Mouse (Mus musculus) left cerebral cortex, postnatal 25 days (tissue): ENCODE measurements around the gene Ssbp2. TPM values are rescaled to one million over a fixed set of nuclear protein-coding genes. Genes with fewer than 3 reads are reported as not detected.

Experiments
- microRNA-seq, 2 experiments: library from miRNA; unstranded; fragments of <30 nt; microRNA quantifications; one replicate each; pipeline ENCODE4 v1.2.0; 2022
- total RNA-seq, 2 experiments: library from RNA; stranded (reverse); gene quantifications; 2 replicates each; pipeline ENCODE4 v1.2.3; 2021

Gene Ssbp2
- total RNA-seq, 2 experiments from 2014 or later, result 139 to 140 TPM

Small RNAs within 50 kb of the gene (microRNA-seq; reads per million reads assigned to microRNA genes)
- 0 reads per million in 2 experiments for gene Gm27656

Other genes with a start within 250 kb of the Ssbp2 start
- 10 to 100 TPM; 14.3 TPM for gene Atg10, start 236.3 kb upstream of the Ssbp2 start, total RNA-seq